Mouse (Mus musculus): ENCODE measurements around the gene Gm21188.
"Not testable (repeated sequence)": the region's sequence is repeated elsewhere in the genome, so short reads cannot be mapped to it uniquely, and the experiment has no call there.

Gene Gm21188

GRCm38 (mm10) chr13:120052085-120052484, at the start of gene Gm21188:
Gm21188 (minus strand) TSS chr13:120052194.
- DNase-seq (ENCODE audit: low spot score): not testable (repeated sequence)

- DNase-seq (ENCODE audit: low spot score): not testable (repeated sequence)
Measured at GRCm38 (mm10) chr13:120099327-120099726, 47.3 kb upstream of the Gm21188 start.

- DNase-seq (ENCODE audit: low spot score): not testable (repeated sequence)
Measured at GRCm38 (mm10) chr13:120096938-120097256, 44.9 kb upstream of the Gm21188 start.

- DNase-seq (ENCODE audit: low spot score): not testable (repeated sequence)
Measured at GRCm38 (mm10) chr13:120096241-120096937, 44.4 kb upstream of the Gm21188 start.

DNA sequence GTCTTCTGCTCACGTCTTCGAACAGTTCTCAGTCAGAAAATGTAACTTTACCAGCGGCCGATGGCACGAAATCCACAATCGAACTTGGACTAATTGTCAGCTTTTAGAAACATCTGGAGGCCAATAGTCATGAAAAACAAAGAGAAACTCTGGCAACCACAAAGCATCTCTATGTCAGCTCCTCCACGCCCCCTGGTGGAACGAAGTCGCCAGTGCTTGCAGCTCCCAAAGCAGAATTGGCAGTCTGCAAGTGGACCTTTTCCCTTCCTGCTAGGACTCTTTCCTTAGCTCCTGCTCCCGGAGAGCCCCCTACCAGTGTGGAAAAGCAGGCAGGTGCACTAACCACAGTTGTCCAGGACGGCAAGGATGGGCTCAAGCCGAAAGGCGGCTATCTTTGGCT, 41.0 kb upstream of the Gm21188 start:
- not testable (repeated sequence) for DNase-seq (ENCODE audit: low spot score)

DNA sequence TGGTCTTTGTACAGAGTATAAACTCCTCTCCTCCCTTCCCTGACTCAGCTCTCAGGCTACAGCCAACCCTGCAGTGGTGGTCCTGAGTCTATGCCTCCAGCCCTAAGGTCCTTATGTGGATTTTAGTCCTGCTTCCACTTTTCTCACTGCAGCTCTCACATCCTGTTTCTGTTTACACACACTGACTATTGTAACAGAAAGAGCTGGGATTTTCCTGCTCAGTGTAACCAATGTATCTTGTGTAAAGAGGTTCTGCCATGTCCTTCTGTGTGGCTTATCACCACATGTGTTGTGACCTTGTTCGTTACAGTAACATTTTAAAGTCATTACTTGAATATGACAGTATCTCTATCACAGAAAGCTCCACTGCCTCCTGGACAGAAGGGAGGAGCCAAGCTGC, 27.6 kb upstream of the Gm21188 start:
- not testable (repeated sequence) for DNase-seq (ENCODE audit: low spot score)

DNA sequence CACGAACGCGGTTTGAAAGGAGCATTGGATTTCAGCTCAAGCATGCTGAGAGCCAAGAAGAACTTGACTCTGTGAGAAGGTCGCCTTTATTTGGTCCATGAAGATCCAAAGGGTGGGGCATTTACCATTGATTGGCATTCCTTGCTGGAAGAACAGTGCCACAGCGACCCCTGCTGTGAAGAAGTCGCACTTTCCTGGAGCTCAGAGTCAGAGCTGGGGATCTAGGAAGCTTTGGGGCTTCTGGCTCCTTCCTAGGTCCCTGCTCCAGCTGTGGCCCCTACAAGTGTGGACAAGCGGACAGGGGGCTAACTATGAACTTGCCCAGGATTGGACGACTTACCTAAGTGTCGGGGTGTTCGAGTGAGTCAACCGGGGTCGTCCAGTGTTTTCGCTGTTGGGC, 18.9 kb upstream of the Gm21188 start:
- DNase-seq (ENCODE audit: low spot score): not testable (repeated sequence)

- not testable (repeated sequence) for DNase-seq (ENCODE audit: low spot score)
Measured at GRCm38 (mm10) chr13:120070012-120070598, 18.1 kb upstream of the Gm21188 start.

DNA sequence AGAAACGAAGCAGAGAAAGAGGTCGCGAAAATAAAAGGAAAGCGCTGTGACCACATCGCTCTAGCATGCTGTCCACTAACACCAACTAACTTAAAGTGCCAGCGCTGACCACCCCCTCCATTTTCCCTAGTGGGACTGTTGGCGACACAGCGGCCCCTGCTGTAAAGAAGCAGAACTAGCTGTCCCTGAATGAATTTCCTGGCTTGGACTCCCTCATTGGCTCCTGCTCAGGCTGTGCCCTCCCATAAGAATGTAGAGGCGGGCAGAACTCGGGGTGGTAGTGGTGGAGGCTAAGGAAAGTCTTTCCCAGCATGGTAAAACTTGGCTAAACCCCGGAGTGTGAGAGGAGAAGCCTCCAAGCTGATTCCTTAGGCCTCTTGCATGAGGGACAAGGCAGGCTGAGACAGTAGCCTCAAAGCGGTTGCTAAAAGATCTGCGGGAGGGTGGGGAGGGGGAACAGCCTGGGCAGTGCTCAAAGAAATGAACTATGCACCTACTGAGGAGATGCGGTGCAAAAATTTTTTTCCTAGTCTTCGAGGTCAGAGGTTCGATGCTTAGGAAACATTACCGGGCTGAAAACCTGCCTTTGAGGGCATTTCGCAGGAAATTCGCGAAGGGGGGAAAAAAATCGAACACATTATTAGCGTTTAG, 11.6 kb upstream of the Gm21188 start:
- not testable (repeated sequence) for DNase-seq (ENCODE audit: low spot score)

GRCm38 (mm10) chr13:120062903-120063302, 10.9 kb upstream of the Gm21188 start:
- not testable (repeated sequence) for DNase-seq (ENCODE audit: low spot score)

GRCm38 (mm10) chr13:120048608-120049007, 3.4 kb downstream of the Gm21188 start:
- DNase-seq (ENCODE audit: low spot score): not testable (repeated sequence)

GRCm38 (mm10) chr13:120048186-120048585, 3.8 kb downstream of the Gm21188 start:
- DNase-seq (ENCODE audit: low spot score): not testable (repeated sequence)

GRCm38 (mm10) chr13:120046422-120047209, 5.4 kb downstream of the Gm21188 start:
- not testable (repeated sequence) for DNase-seq (ENCODE audit: low spot score)

DNA sequence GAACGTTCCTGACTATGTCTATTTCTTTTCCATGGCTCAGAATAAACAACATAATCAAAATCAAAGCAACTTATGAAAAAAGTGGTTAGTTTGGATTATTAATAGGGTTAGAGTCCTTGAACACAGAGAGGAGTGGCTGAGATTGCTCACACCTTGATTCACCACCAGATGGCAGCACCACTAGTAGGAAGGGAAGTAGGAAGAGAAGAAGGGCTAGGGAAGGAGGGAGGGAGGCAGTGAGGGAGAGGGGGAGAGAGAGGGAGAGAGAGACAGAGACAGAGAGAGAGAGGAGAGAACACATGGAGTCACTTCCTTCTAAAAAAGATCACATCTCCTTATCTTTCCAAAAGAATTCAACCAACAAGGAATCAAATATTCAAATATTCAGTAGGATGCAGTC, 10.8 kb downstream of the Gm21188 start:
- DNase-seq (ENCODE audit: low spot score): not testable (repeated sequence)

DNA sequence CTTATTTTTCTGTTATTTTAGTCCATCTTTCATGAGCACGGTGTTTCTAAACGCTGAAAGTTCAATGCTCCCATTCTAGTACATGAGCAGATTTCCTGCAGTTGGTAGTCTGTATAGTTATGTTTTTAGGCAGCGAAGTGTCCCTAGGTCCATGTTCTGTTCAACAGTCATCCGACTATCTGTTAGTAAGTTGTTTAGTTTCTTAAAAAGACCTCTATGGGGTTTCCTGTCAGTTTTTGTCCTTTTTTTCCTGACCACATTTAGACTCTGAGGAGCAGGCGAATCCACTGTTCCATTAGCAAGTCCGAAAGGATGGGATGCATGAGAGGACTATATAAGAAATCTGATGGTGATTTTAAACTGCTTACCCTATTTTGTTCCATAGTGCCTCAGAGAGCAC, 14.1 kb downstream of the Gm21188 start:
- DNase-seq (ENCODE audit: low spot score): not testable (repeated sequence)

DNA sequence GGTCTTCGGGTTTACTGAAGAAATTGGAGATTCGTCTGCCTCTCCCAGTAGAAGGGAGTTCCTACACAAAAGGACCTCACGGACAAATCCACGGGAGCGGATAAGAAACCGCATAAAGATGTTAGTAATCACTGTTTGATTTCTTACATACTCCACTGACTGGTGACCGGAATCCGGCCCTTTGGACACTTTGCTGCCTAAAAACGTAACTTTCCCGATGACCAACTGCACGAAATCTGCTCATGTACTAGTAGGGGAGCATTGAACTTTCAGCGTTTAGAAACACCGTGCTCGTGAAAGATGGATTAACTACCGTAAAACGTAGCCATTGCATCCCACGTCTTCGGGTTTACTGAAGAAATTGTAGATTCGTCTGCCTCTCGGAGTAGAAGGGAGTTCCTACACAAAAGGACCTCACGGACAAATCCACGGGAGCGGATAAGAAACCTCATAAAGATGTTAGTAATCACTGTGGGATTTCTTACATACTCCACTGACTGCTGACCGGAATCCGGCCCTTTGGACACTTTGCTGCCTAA, 15.3 kb downstream of the Gm21188 start:
- not testable (repeated sequence) for DNase-seq (ENCODE audit: low spot score)

DNA sequence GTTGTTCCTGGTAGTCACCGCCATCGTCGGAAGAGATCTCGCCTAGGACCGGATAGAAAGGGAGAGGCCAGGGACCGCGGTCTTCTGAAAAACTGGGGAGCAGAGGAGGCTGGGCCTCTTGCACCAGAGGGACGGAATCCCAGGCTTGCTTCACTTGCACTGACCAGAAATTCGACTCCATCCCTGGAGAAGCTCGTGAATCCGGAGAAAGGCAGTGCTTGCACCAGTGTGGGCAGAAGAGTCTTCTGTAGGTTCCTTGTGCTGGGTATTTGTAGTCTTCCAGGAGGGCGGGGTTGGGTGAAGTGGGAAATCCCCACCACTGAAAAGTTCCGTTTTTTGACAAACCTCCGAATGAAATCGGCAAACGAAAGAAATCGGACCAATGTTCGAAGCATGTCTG, 16.8 kb downstream of the Gm21188 start:
- DNase-seq (ENCODE audit: low spot score): not testable (repeated sequence)

DNA sequence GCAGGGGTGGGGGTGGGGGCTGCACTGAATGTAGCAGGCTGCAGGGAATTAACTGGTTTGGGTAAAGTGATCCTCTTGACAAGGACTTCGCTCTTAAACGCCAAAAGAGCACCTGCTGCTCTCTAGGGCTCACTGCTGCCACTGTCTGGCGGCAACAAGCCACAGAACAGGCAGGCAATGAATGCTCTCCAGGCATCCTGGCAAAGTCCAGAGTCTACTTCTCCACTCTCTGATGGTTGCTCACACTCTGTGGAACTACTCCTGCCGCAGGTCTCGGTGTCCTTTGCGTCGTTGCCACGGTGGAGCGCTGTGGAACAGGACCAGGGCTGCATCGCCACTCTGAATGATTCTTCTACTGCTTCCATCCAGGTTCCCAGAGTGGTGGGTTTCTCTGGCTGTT, 17.4 kb downstream of the Gm21188 start:
- not testable (repeated sequence) for DNase-seq (ENCODE audit: low spot score)

DNA sequence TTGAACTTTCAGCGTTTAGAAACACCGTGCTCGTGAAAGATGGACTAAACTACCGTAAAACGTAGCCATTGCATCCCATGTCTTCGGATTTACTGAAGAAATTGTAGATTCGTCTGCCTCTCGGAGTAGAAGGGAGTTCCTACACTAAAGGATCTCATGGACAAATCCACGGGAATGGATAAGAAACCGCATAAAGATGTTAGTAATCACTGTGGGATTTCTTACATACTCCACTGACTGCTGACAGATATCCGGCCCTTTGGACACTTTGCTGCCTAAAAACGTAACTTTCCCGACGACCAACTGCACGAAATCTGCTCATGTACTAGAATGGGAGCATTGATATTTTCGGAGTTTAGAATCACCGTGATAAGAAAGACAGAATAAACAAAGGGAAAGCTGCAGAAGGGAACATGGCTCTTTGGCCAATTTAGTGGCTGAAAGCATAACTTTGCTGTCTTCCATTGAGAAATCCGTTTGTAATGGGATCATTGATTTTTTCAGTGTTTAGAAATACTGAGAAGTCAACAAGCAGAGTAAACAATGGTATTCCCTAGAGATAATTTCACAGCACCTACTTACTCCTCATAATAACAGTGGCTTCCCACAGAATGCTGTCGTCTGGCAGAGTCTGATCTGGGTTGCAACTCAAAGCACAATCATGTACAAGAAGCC, 18.3 kb downstream of the Gm21188 start:
- not testable (repeated sequence) for DNase-seq (ENCODE audit: low spot score)

GRCm38 (mm10) chr13:120031676-120032075, 20.3 kb downstream of the Gm21188 start:
- not testable (repeated sequence) for DNase-seq (ENCODE audit: low spot score)

DNA sequence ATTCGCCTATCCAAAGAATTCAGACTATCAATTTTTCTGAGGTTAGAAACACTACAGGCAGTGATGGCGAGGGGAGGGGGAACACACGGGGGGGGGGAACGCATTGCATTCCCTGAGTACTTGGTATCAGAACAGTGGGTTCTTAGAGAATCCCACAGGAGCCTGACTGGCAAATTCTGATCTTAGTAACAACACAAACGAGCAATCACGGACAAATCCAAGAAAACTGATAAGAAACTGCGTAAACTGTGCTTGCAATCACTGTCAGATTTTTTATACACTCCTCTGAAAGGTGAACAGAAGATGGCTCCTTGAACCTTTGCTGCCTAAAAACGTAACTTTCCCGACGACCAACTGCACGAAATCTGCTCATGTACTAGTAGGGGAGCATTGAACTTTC, 24.6 kb downstream of the Gm21188 start:
- DNase-seq (ENCODE audit: low spot score): not testable (repeated sequence)
